Mouse (Mus musculus) urinary bladder, adult 18-20 months (tissue): ENCODE data around the gene Sdc1.
A peak's percentile ranks its signal among the peaks of the same experiment; 100 is the strongest.

Experiments used
- DNase-seq, 2 experiments: peaks; one replicate each; pipeline ENCODE4 v3.0.0; 2022; ENCODE audit warnings: low spot score in 2 of 2, mixed read lengths in 2 of 2

Gene Sdc1

GRCm38 (mm10) chr12:8770946-8771843 is at the start of gene Sdc1:
Sdc1 (plus strand) TSS chr12:8771323.
- peak; percentile 83 to 84 for DNase-seq

GRCm38 (mm10) chr12:8726890-8727289 is 44.2 kb upstream of the Sdc1 start:
- DNase-seq = no peak

GRCm38 (mm10) chr12:8728739-8729138 is 42.4 kb upstream of the Sdc1 start:
- no peak for DNase-seq

GRCm38 (mm10) chr12:8753654-8754053 is 17.5 kb upstream of the Sdc1 start:
- DNase-seq = peak in 1 of 2 experiments; percentile 41

- no peak for DNase-seq
These were observed 17.0 kb upstream of the Sdc1 start for GRCm38 (mm10) chr12:8754116-8754515.

GRCm38 (mm10) chr12:8758029-8758428 is 13.1 kb upstream of the Sdc1 start:
- no peak for DNase-seq

- no peak for DNase-seq
These were observed 12.0 kb upstream of the Sdc1 start for GRCm38 (mm10) chr12:8759115-8759514.

GRCm38 (mm10) chr12:8759779-8760178 is 11.3 kb upstream of the Sdc1 start:
- no peak for DNase-seq

- DNase-seq = no peak
These were observed 10.6 kb upstream of the Sdc1 start for GRCm38 (mm10) chr12:8760561-8760960.

- no peak for DNase-seq
These were observed 10.1 kb upstream of the Sdc1 start for GRCm38 (mm10) chr12:8761058-8761457.

GRCm38 (mm10) chr12:8762667-8763066 is 8.5 kb upstream of the Sdc1 start:
- DNase-seq = no peak

GRCm38 (mm10) chr12:8764221-8764930 is 6.7 kb upstream of the Sdc1 start:
- no peak for DNase-seq

GRCm38 (mm10) chr12:8771844-8772380 is 789 bp downstream of the Sdc1 start:
- no peak for DNase-seq

- no peak for DNase-seq
These were observed 1.5 kb downstream of the Sdc1 start for GRCm38 (mm10) chr12:8772451-8773143.

GRCm38 (mm10) chr12:8773336-8773735 is 2.2 kb downstream of the Sdc1 start:
- DNase-seq = no peak

- DNase-seq = no peak
These were observed 3.1 kb downstream of the Sdc1 start for GRCm38 (mm10) chr12:8774183-8774582.

GRCm38 (mm10) chr12:8776206-8776605 is 5.1 kb downstream of the Sdc1 start:
- DNase-seq = no peak

GRCm38 (mm10) chr12:8776741-8777140 is 5.6 kb downstream of the Sdc1 start:
- DNase-seq = no peak

- DNase-seq = peak in 1 of 2 experiments; percentile 85
These were observed 7.0 kb downstream of the Sdc1 start for GRCm38 (mm10) chr12:8778106-8778505.

GRCm38 (mm10) chr12:8779851-8780250 is 8.7 kb downstream of the Sdc1 start:
- no peak for DNase-seq

- DNase-seq = no peak
These were observed 10.0 kb downstream of the Sdc1 start for GRCm38 (mm10) chr12:8781121-8781520.
